Mouse (Mus musculus) midbrain, embryonic 15.5 days (tissue): ENCODE results near the gene Spag17. TPM values are rescaled to one million over a fixed set of nuclear protein-coding genes. Genes with fewer than 3 reads are reported as not detected.
"Not testable (repeated sequence)": the region's sequence is repeated elsewhere in the genome, so short reads cannot be mapped to it uniquely, and the experiment has no call there.

Experiments used
- ATAC-seq: fragments of 200-750 bp; cut with Nextera tagmentation; replicated peaks from 2 replicates; pipeline ENCODE4 v1.8.0; 2017; ENCODE audit warnings: moderate TSS enrichment
- H3K27ac ChIP-seq: fragments of 300-500 bp; sonication (generic); 2 replicates; pipeline ENCODE4 v1.5.1; 2015; ENCODE audit warnings: mild to moderate bottlenecking, inconsistent platforms
- H3K27me3 ChIP-seq: fragments of 300-500 bp; sonication (generic); replicated peaks from 2 replicates; pipeline ENCODE4 v1.6.1; 2015; ENCODE audit warnings: inconsistent platforms
- H3K36me3 ChIP-seq: fragments of 300-500 bp; sonication (generic); replicated peaks from 2 replicates; pipeline ENCODE4 v1.6.1; 2015; ENCODE audit warnings: inconsistent platforms
- H3K4me1 ChIP-seq: fragments of 300-500 bp; sonication (generic); 2 replicates; pipeline ENCODE4 v1.6.1; 2015; ENCODE audit warnings: inconsistent platforms
- H3K4me2 ChIP-seq: fragments of 300-500 bp; sonication (generic); 2 replicates; pipeline ENCODE4 v1.6.1; 2015; ENCODE audit warnings: inconsistent platforms, mild to moderate bottlenecking, moderate library complexity
- H3K4me3 ChIP-seq: fragments of 300-500 bp; sonication (generic); 2 replicates; pipeline ENCODE4 v1.5.1; 2015; ENCODE audit warnings: mild to moderate bottlenecking, inconsistent platforms
- H3K9ac ChIP-seq: fragments of 300-500 bp; sonication (generic); 2 replicates; pipeline ENCODE4 v1.6.1; 2015; ENCODE audit warnings: mild to moderate bottlenecking, inconsistent platforms
- H3K9me3 ChIP-seq: fragments of 300-500 bp; sonication (generic); 2 replicates; pipeline ENCODE4 v1.6.1; 2016; ENCODE audit warnings: inconsistent platforms
- WGBS: fragments of 180-500 bp; shearing (Covaris S2); methylation state at CpG from one replicate; pipeline ENCODE4 v1.1.7; 2015; ENCODE audit warnings: mixed read lengths; 5-methylcytosine and 5-hydroxymethylcytosine counted together
- polyA plus RNA-seq: library from polyadenylated mRNA; unstranded; fragments of >200 nt; fragmentation: Nextera tagmentation; extraction: Ambion mirVana; gene quantifications from 2 replicates; pipeline ENCODE4 v1.2.1, GENCODE M21; 2015

The Spag17 gene
- polyA plus RNA-seq = 0.40 and 0.68 TPM in 2 replicates

GRCm38 (mm10) chr3:99885187-99885811 lies at the start of gene Spag17:
Gene Spag17 (plus strand): TSS chr3:99885406.
- no peak for ATAC-seq
- Histone ChIP-seq H3K36me3 (no peaks in the 10 kb centered on the region), H3K27me3 (no peaks in the 10 kb centered on the region), H3K4me2 (no peak within 1 kb of the TSS), H3K4me3 (no peak within 1 kb of the TSS), H3K9ac (no peak within 1 kb of the TSS), H3K9me3 (no peaks in the 10 kb centered on the region), H3K4me1 (no peaks in the 10 kb centered on the region), H3K27ac (no peak within 1 kb of the TSS)
- 41% methylated on average over 16 of the region's 16 CpGs for WGBS

GRCm38 (mm10) chr3:99842333-99842732 lies 42.9 kb upstream of the Spag17 start:
- 81% methylated on average over 2 of the region's 2 CpGs for WGBS
- no peak for ATAC-seq
- Histone ChIP-seq H3K4me2 (no peak overlapping the region), H3K9me3 (no peaks in the 10 kb centered on the region), H3K27me3 (no peaks in the 10 kb centered on the region), H3K36me3 (no peaks in the 10 kb centered on the region), H3K9ac (no peak overlapping the region), H3K4me1 (no peaks in the 10 kb centered on the region), H3K27ac (no peak overlapping the region), H3K4me3 (no peak overlapping the region)

GRCm38 (mm10) chr3:99842808-99843207 lies 42.4 kb upstream of the Spag17 start:
- H3K4me2 ChIP-seq = no peak overlapping the region
- no peak overlapping the region for H3K9ac ChIP-seq
- no peaks in the 10 kb centered on the region for H3K4me1 ChIP-seq
- H3K27ac ChIP-seq = no peak overlapping the region
- H3K9me3 ChIP-seq = no peaks in the 10 kb centered on the region
- no peaks in the 10 kb centered on the region for H3K36me3 ChIP-seq
- 74% methylated on average over 3 of the region's 3 CpGs for WGBS
- no peak overlapping the region for H3K4me3 ChIP-seq
- H3K27me3 ChIP-seq = no peaks in the 10 kb centered on the region
- ATAC-seq = no peak

- no peak overlapping the region for H3K4me2 ChIP-seq
- no peaks in the 10 kb centered on the region for H3K36me3 ChIP-seq
- WGBS = 93% methylated on average over 6 of the region's 6 CpGs
- no peak overlapping the region for H3K27ac ChIP-seq
- ATAC-seq = no peak
- H3K4me1 ChIP-seq = no peaks in the 10 kb centered on the region
- no peak overlapping the region for H3K4me3 ChIP-seq
- no peaks in the 10 kb centered on the region for H3K27me3 ChIP-seq
- H3K9me3 ChIP-seq = no peaks in the 10 kb centered on the region
- H3K9ac ChIP-seq = no peak overlapping the region
Observed at GRCm38 (mm10) chr3:99843233-99843632, 42.0 kb upstream of the Spag17 start.

- Histone ChIP-seq H3K4me1 (no peaks in the 10 kb centered on the region), H3K4me2 (no peak overlapping the region), H3K9ac (no peak overlapping the region), H3K4me3 (no peak overlapping the region), H3K36me3 (no peaks in the 10 kb centered on the region), H3K27me3 (no peaks in the 10 kb centered on the region), H3K27ac (no peak overlapping the region), H3K9me3 (no peaks in the 10 kb centered on the region)
- 88% methylated on average over 7 of the region's 7 CpGs for WGBS
- ATAC-seq = no peak
Observed at GRCm38 (mm10) chr3:99850926-99851325, 34.3 kb upstream of the Spag17 start.

- Histone ChIP-seq H3K9ac (no peak overlapping the region), H3K4me3 (no peak overlapping the region), H3K27me3 (no peaks in the 10 kb centered on the region), H3K9me3 (no peaks in the 10 kb centered on the region), H3K36me3 (no peaks in the 10 kb centered on the region), H3K4me1 (no peaks in the 10 kb centered on the region), H3K4me2 (no peak overlapping the region), H3K27ac (no peak overlapping the region)
- no peak for ATAC-seq
- 54% methylated on average over 3 of the region's 3 CpGs for WGBS
Observed at GRCm38 (mm10) chr3:99854595-99854994, 30.6 kb upstream of the Spag17 start.

- H3K9ac ChIP-seq = no peak overlapping the region
- no peak overlapping the region for H3K4me2 ChIP-seq
- no peak overlapping the region for H3K27ac ChIP-seq
- WGBS = 80% methylated on average over 3 of the region's 3 CpGs
- H3K4me3 ChIP-seq = no peak overlapping the region
- H3K27me3 ChIP-seq = no peaks in the 10 kb centered on the region
- no peaks in the 10 kb centered on the region for H3K9me3 ChIP-seq
- H3K36me3 ChIP-seq = no peaks in the 10 kb centered on the region
- H3K4me1 ChIP-seq = no peaks in the 10 kb centered on the region
- ATAC-seq = no peak
Observed at GRCm38 (mm10) chr3:99858922-99859321, 26.3 kb upstream of the Spag17 start.

- Histone ChIP-seq H3K9ac (no peak overlapping the region), H3K27me3 (no peaks in the 10 kb centered on the region), H3K4me2 (no peak overlapping the region), H3K4me1 (no peaks in the 10 kb centered on the region), H3K9me3 (no peaks in the 10 kb centered on the region), H3K4me3 (no peak overlapping the region), H3K36me3 (no peaks in the 10 kb centered on the region), H3K27ac (no peak overlapping the region)
- 69% methylated on average over 1 of the region's 1 CpGs for WGBS
- no peak for ATAC-seq
Observed at GRCm38 (mm10) chr3:99864706-99865105, 20.5 kb upstream of the Spag17 start.

- H3K9me3 ChIP-seq = no peaks in the 10 kb centered on the region
- no peak overlapping the region for H3K27ac ChIP-seq
- no peaks in the 10 kb centered on the region for H3K36me3 ChIP-seq
- H3K4me3 ChIP-seq = no peak overlapping the region
- H3K9ac ChIP-seq = no peak overlapping the region
- H3K27me3 ChIP-seq = no peaks in the 10 kb centered on the region
- H3K4me1 ChIP-seq = no peaks in the 10 kb centered on the region
- H3K4me2 ChIP-seq = no peak overlapping the region
- ATAC-seq = no peak
Observed at GRCm38 (mm10) chr3:99875137-99875536, 10.1 kb upstream of the Spag17 start.

- Histone ChIP-seq H3K9ac (no peak overlapping the region), H3K27me3 (no peaks in the 10 kb centered on the region), H3K36me3 (no peaks in the 10 kb centered on the region), H3K27ac (no peak overlapping the region), H3K4me2 (no peak overlapping the region), H3K4me3 (no peak overlapping the region), H3K9me3 (no peaks in the 10 kb centered on the region), H3K4me1 (no peaks in the 10 kb centered on the region)
- 88% methylated on average over 3 of the region's 3 CpGs for WGBS
- ATAC-seq = no peak
Observed at GRCm38 (mm10) chr3:99881498-99881897, 3.7 kb upstream of the Spag17 start.

GRCm38 (mm10) chr3:99883988-99884564 lies 1.1 kb upstream of the Spag17 start:
- H3K4me3 ChIP-seq = no peak overlapping the region
- no peak overlapping the region for H3K9ac ChIP-seq
- H3K27ac ChIP-seq = no peak overlapping the region
- no peaks in the 10 kb centered on the region for H3K36me3 ChIP-seq
- no peaks in the 10 kb centered on the region for H3K27me3 ChIP-seq
- no peaks in the 10 kb centered on the region for H3K4me1 ChIP-seq
- H3K9me3 ChIP-seq = no peaks in the 10 kb centered on the region
- ATAC-seq = no peak
- no peak overlapping the region for H3K4me2 ChIP-seq
- 92% methylated on average over 6 of the region's 6 CpGs for WGBS

GRCm38 (mm10) chr3:99894741-99895140 lies 9.5 kb downstream of the Spag17 start:
- H3K4me3 ChIP-seq, H3K4me1 ChIP-seq, H3K9me3 ChIP-seq, ATAC-seq, H3K27ac ChIP-seq, H3K36me3 ChIP-seq, H3K4me2 ChIP-seq, H3K9ac ChIP-seq, H3K27me3 ChIP-seq: not testable (repeated sequence)
- 97% methylated on average over 4 of the region's 4 CpGs for WGBS

- no peak for ATAC-seq
- Histone ChIP-seq H3K27ac (no peak overlapping the region), H3K9me3 (no peaks in the 10 kb centered on the region), H3K4me3 (no peak overlapping the region), H3K27me3 (no peaks in the 10 kb centered on the region), H3K9ac (no peak overlapping the region), H3K36me3 (no peaks in the 10 kb centered on the region), H3K4me2 (no peak overlapping the region), H3K4me1 (no peaks in the 10 kb centered on the region)
- WGBS = 85% methylated on average over 8 of the region's 8 CpGs
Observed at GRCm38 (mm10) chr3:99913809-99914439, 28.7 kb downstream of the Spag17 start.
